ENCODE assay signal across 8 mouse cellular contexts in the genomic region with DNA sequence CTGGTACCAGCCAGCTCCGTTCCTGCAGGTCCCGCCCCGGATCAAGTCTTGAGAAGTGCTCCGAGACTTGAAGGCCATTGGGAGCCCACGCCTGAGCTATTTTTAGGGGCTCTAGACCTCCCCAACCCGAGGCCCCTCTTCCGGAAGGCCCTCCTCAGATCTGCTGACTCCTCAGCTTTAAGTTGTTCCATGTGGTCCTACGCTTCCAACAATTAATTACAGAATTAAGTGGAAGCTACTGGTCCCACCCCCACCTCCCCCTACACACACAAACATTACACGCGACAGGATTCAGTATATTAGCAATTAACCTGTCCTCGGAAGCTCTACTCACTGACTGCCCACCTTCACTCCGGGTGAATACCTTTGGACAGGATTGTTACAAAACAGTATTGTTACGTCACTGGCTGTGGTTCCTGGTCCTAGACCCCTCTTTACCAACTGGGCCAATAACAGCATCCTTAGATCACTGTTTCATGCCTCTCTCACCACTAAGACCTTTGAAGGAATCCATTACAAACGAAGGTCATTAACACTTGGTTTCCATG. TPM values are rescaled to one million over a fixed set of nuclear protein-coding genes. Genes with fewer than 3 reads are reported as not detected.
A peak's percentile ranks its signal among the peaks of the same experiment; 100 is the strongest.
DNase-seq lines count a peak whose midpoint lies in the region; ATAC-seq and TF ChIP-seq lines count a peak whose summit lies in the region.

No protein-coding gene starts in this region.

- no peak for TF ChIP-seq CTCF in Patski (IDR thresholded peaks at IDR 0.05)

- H3K9me3 ChIP-seq in hindbrain, embryonic 12.5 days (replicated peaks) = no peaks in the 10 kb centered on the region
- no peaks in the 10 kb centered on the region for H3K9me3 ChIP-seq in midbrain, embryonic 13.5 days

- in situ Hi-C loops in Patski (cut with MboI; ENCODE audit: low pct_unique_long_range_greater_than_20kb) = no loop called here

- CTCF ChIA-PET in Patski (lab: Charles Lee) = interaction anchor here (2.3 kb wide), 1 partner anchor 79 kb away, joined by 7 read pairs; no protein-coding TSS in a partner anchor

- H3K36me3 ChIP-seq in hindbrain, embryonic 12.5 days = no peaks in the 10 kb centered on the region
- no peaks in the 10 kb centered on the region for H3K36me3 ChIP-seq in midbrain, embryonic 13.5 days

- H3K9ac ChIP-seq in hindbrain, embryonic 12.5 days = peak overlapping the region; percentile 61
- H3K9ac ChIP-seq in midbrain, embryonic 13.5 days (replicated peaks) = peak overlapping the region; percentile 62

- peak; percentile 5 for DNase-seq in kidney, adult 9 months
- DNase-seq in kidney, adult 18-20 months = no peak
- DNase-seq in Patski (ENCODE audit: low read depth, low spot score) = no peak
- no peak for DNase-seq in adrenal gland, adult 8-10 months
- no peak for DNase-seq in cerebellum, postnatal 25 days
- DNase-seq in adrenal gland, postnatal 14 days = no peak

- ATAC-seq in Patski = peak; percentile 5
- 0 out of 2 replicates have a peak, but pooled peaks have one; percentile 12 for ATAC-seq in hindbrain, embryonic 12.5 days (ENCODE audit: low FRiP score)
- ATAC-seq in midbrain, embryonic 13.5 days = no peak; the same call in 1 of the 2 replicates

- 36% methylated on average over 14 of the region's 14 CpGs for WGBS in hindbrain, embryonic 12.5 days
- 37% methylated on average over 14 of the region's 14 CpGs for WGBS in midbrain, embryonic 13.5 days

- H3K27me3 ChIP-seq in Patski = peaks cover 32% of the 10 kb centered on the region
- H3K27me3 ChIP-seq in hindbrain, embryonic 12.5 days = no peaks in the 10 kb centered on the region
- no peaks in the 10 kb centered on the region for H3K27me3 ChIP-seq in midbrain, embryonic 13.5 days

- H3K4me2 ChIP-seq in hindbrain, embryonic 12.5 days (replicated peaks) = peak overlapping the region; percentile 59
- H3K4me2 ChIP-seq in midbrain, embryonic 13.5 days (replicated peaks) = peak overlapping the region; percentile 62

- H3K4me1 ChIP-seq in hindbrain, embryonic 12.5 days = 0 out of 2 replicates have a peak, but pooled peaks cover 4% of the 10 kb centered on the region
- H3K4me1 ChIP-seq in midbrain, embryonic 13.5 days (replicated peaks) = 0 out of 2 replicates have a peak, but pooled peaks cover 2% of the 10 kb centered on the region

- H3K27ac ChIP-seq in hindbrain, embryonic 12.5 days = no peak overlapping the region
- H3K27ac ChIP-seq in midbrain, embryonic 13.5 days = 0 out of 2 replicates have a peak overlapping the region, but pooled peaks have one; percentile 53

- peak overlapping the region; percentile 54 for H3K4me3 ChIP-seq in hindbrain, embryonic 12.5 days
- H3K4me3 ChIP-seq in midbrain, embryonic 13.5 days (replicated peaks) = peak overlapping the region; percentile 56

- POLR2A ChIA-PET in Patski (lab: Charles Lee) = no interaction called here

RNA-seq across cellular contexts. Expression of a gene that starts 0.4 kb away (rescaled TPM):
- 38.7 TPM for polyA plus RNA-seq in Patski (2021)
- 48.9 and 50.5 TPM in 2 replicates for polyA plus RNA-seq in hindbrain, embryonic 12.5 days (2016; fragmentation: Nextera tagmentation; extraction: Ambion mirVana)
- polyA plus RNA-seq in midbrain, embryonic 13.5 days (2015; fragmentation: Nextera tagmentation; extraction: Ambion mirVana) = 23.5 and 29.0 TPM in 2 replicates
- 10 to 100 TPM; 11.7 to 22.6 (median 17.3) TPM for total RNA-seq in adrenal gland, adult 8-10 months (2022)
- 12.5 and 13.5 TPM in 2 replicates for total RNA-seq in adrenal gland, postnatal 14 days (2021)
